Mouse (Mus musculus) cortical plate, adult 2 months (tissue): ENCODE measurements around the gene Calm4. TPM values are rescaled to one million over a fixed set of nuclear protein-coding genes. Genes with fewer than 3 reads are reported as not detected.

Source experiments
- H3K27ac ChIP-seq: fragments of 200-500 bp; 2 replicates; pipeline ENCODE4 v1.5.1; 2012; ENCODE audit warnings: low read length, control low read depth, inconsistent platforms; ENCODE audit not compliant: insufficient read depth
- H3K4me1 ChIP-seq: fragments of 200-500 bp; 2 replicates; pipeline ENCODE4 v1.6.1; 2011; ENCODE audit warnings: low read length; ENCODE audit not compliant: control insufficient read depth, insufficient read depth
- H3K4me3 ChIP-seq: fragments of 200-500 bp; 2 replicates; pipeline ENCODE4 v1.5.1; 2011; ENCODE audit warnings: mild to moderate bottlenecking, low read length, control low read depth; ENCODE audit not compliant: insufficient read depth
- CTCF ChIP-seq: fragments of 200-500 bp; IDR thresholded peaks from 2 replicates; pipeline ENCODE4 v1.5.1; 2011; ENCODE audit warnings: mild to moderate bottlenecking, control low read depth, low read length; ENCODE audit not compliant: insufficient read depth; ENCODE audit errors: extremely low read depth
- POLR2A ChIP-seq: fragments of 200-500 bp; IDR thresholded peaks from 2 replicates; pipeline ENCODE4 v1.6.1; 2011; ENCODE audit warnings: mild to moderate bottlenecking, low read length, control low read depth; ENCODE audit not compliant: insufficient read depth; ENCODE audit errors: extremely low read depth
- polyA plus RNA-seq: library from polyadenylated mRNA; depleted of rRNA; stranded (reverse); fragments of >200 nt; gene quantifications from 2 replicates; pipeline ENCODE4 v1.2.3, GENCODE M21; 2012

Calm4 gene
- polyA plus RNA-seq, 1 experiment: not detected

DNA sequence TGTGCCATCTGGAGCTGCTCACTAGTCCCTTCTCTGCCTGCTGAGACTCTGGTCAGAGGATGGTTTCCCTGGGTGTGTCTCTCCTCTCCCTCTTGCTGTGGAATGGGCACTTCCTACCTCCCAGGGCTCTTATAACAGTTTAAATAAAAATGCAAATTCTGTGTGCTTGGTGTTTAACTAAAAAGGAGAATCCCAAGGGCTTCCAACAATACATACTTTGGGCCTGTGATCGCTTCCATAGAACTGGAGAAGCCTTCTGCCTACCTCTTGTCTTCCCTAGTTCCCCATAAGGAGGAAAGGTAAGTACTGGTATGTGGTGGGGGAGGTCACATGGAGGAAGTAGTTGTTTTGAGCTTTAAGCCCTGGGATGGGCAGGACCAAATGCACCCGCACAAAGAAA, 17.3 kb downstream of the Calm4 start:
- TF ChIP-seq CTCF (no peak), POLR2A (no peak)
- Histone ChIP-seq H3K27ac (no peak overlapping the region), H3K4me3 (no peak overlapping the region), H3K4me1 (no peaks in the 10 kb centered on the region)

- Histone ChIP-seq H3K4me1 (no peaks in the 10 kb centered on the region), H3K27ac (no peak overlapping the region), H3K4me3 (no peak overlapping the region)
- TF ChIP-seq CTCF (no peak), POLR2A (no peak)
Measured at GRCm38 (mm10) chr13:3856252-3856651, 18.7 kb downstream of the Calm4 start.

DNA sequence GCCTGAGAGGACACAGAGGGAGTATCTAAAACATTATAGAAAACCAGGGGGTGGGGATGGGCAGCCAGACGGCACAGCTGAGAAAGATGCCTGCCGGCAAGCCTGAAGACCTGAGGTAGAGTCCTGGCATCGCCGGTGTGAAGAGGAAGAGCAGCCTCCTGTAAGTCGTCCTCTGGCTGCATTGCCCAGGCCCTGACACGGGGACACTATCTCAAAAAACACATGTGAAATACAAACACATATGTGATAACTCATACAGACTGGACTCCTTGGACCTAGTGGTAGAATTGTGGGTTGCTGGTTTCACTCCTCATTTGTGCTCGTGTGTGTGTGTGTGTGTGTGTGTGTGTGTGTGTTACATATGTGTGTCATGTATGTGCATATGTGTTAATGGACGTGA, 23.7 kb downstream of the Calm4 start:
- Histone ChIP-seq H3K4me3 (no peak overlapping the region), H3K4me1 (no peaks in the 10 kb centered on the region), H3K27ac (no peak overlapping the region)
- no peak for TF ChIP-seq POLR2A
- TF ChIP-seq CTCF: no peak

GRCm38 (mm10) chr13:3862325-3862724, 24.8 kb downstream of the Calm4 start:
- TF ChIP-seq CTCF: no peak
- no peak for TF ChIP-seq POLR2A

DNA sequence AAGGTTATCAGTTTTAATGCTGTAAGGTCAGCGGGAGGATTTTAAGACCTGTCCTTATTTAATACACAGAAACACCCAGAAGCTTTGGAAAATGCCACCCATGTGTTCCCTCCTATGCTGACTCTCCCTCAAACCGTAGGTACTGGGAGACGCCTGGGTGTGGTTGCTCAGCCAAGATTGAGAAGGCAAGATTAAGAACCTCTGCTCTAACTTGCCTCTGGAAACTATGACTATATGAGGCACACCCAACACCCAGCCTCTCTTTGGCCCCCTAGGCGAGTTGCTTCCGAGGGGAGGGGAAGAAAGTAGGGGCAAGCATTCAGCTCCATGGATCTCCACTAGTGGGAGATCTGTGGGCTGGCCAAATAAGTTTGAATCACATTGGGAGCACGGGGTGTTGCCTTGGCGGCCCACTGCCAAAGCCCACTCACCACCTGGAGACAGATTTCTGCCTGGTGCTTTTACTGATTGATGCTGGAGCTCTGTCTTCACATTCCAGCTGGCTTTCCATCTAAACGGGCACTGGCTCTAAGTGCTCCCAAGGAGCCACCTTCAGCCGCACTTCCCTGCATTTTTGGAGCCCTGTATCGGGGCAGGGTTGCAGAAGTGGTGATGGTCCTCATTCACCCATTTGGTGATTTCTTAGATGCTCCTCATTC, 25.5 kb downstream of the Calm4 start:
- Histone ChIP-seq H3K4me1 (no peaks in the 10 kb centered on the region), H3K27ac (no peak overlapping the region), H3K4me3 (no peak overlapping the region)
- TF ChIP-seq POLR2A (no peak), CTCF (no peak)

More at GRCm38 (mm10) chr13:3862325-3862724, 24.8 kb downstream of the Calm4 start:
- no peaks in the 10 kb centered on the region for H3K4me1 ChIP-seq
- H3K27ac ChIP-seq: no peak overlapping the region
- no peak overlapping the region for H3K4me3 ChIP-seq

- H3K4me1 ChIP-seq: no peaks in the 10 kb centered on the region
- H3K27ac ChIP-seq: no peak overlapping the region
- TF ChIP-seq POLR2A (no peak), CTCF (no peak)
- no peak overlapping the region for H3K4me3 ChIP-seq
Measured at GRCm38 (mm10) chr13:3865648-3866354, 28.2 kb downstream of the Calm4 start.

DNA sequence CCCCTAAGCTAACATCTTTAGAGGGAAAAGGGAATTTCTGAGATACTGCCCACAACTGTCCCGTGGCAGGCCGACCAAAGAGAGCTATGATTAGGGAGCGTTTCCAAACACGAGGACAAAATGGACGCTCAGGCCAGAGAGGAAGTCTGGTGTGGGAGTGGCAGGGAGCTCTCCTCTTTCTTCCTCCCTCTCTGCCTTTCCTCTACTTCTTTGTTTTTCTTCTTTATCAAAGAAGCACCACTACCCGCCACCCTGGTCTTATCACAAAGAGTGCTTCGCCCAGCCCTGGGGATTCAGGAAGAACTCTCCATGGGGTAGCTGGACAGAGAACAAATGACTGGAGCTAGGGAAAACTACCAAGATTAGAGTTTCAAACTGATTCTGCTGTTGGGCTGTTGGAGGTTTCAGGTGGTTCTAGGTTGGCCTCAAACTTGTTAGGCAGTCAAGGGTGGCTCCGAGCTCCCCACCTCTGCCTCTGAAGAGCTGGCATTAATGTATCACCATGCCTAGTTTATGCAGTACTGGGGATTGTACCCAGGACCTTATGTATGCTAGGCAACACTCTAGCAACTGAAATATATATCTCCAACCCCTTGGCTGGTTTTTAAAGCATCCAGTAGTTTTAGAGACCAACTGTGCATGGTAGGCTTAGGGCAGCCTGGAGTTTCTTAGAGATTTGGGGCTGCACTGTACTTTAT, 28.9 kb downstream of the Calm4 start:
- TF ChIP-seq CTCF: no peak
- TF ChIP-seq POLR2A: no peak
- Histone ChIP-seq H3K4me3 (no peak overlapping the region), H3K27ac (no peak overlapping the region), H3K4me1 (no peaks in the 10 kb centered on the region)

DNA sequence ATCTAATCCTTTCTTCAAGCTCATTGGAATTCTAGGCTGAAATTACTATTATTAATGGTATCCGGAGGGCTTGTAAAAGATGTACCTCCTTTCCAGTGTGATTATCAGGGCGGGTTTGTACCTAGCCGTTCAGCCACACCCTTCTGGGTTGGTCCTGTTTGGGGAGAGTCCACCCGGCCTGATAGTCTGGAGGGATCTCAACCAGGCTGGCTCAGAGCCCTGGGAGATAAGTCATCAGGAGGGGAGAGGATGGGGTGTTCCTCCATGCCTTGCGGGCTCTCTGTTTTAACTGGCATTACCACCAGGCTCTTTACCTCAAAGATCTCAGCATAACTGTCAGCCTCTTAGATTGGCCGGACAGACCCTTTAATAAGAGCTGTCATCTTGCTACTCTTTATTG, 29.6 kb downstream of the Calm4 start:
- Histone ChIP-seq H3K4me3 (no peak overlapping the region), H3K4me1 (no peaks in the 10 kb centered on the region), H3K27ac (no peak overlapping the region)
- TF ChIP-seq CTCF (no peak), POLR2A (no peak)

GRCm38 (mm10) chr13:3869901-3870300, 32.3 kb downstream of the Calm4 start:
- Histone ChIP-seq H3K4me3 (no peak overlapping the region), H3K27ac (no peak overlapping the region), H3K4me1 (no peaks in the 10 kb centered on the region)
- no peak for TF ChIP-seq CTCF
- TF ChIP-seq POLR2A: no peak

GRCm38 (mm10) chr13:3872832-3873231, 35.3 kb downstream of the Calm4 start:
- no peak overlapping the region for H3K4me3 ChIP-seq
- TF ChIP-seq CTCF (no peak), POLR2A (no peak)
- H3K27ac ChIP-seq: no peak overlapping the region
- peaks cover 2% of the 10 kb centered on the region; the same call in 1 of the 2 replicates for H3K4me1 ChIP-seq
